Mouse (Mus musculus) retina, embryonic 14.5 days (tissue): ENCODE measurements around the gene Itga3.

ENCODE experiments used
- DNase-seq: peaks from one replicate; pipeline ENCODE4 v3.0.0-alpha.2; 2015; ENCODE audit warnings: low spot score

Gene Itga3

GRCm38 (mm10) chr11:95004136-95004936 is 72.3 kb downstream of the Itga3 start:
- DNase-seq: no peak

GRCm38 (mm10) chr11:95002705-95003104 is 73.9 kb downstream of the Itga3 start:
- DNase-seq: no peak

GRCm38 (mm10) chr11:95001584-95002347 is 74.8 kb downstream of the Itga3 start:
- DNase-seq: no peak

DNA sequence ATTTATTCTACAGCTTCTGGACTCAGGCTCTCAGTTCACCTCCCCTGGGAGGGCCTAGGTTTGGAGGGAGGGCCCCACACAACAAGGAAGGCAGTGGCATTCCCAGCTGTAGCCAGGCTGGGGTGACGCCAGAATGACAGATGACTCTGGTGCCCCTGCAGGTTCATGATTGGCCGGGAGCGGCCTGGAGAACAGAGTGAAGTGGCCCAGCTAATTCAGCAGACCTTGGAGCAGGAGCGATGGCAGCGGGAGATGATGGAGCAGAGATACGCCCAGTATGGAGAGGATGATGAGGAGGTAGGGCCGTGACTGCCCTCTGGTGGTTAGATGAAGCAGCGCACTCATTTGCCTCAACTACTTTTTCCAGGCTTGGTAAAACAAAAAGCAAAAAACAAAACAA is 75.5 kb downstream of the Itga3 start:
- peak; percentile 88 for DNase-seq

DNA sequence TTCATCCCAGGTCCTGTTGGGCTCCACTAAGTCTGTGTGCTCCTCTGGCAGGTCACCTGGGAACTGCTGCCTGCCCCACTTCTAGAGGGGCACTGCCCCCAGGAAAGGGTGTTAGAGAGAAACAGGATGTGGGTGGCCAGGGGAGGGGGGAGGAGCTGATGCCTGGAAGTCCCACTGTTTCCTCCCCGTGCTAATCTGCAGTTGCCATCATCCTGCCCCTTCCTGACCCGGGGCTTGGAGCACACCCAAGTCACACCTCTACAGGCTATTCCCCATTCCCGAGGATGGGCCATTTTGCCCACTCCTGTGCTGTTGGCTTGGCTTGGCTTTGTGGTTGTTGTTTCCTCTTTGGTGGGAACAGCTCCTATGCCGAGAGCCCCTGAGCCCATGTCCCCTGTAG is 76.1 kb downstream of the Itga3 start:
- no peak for DNase-seq

DNA sequence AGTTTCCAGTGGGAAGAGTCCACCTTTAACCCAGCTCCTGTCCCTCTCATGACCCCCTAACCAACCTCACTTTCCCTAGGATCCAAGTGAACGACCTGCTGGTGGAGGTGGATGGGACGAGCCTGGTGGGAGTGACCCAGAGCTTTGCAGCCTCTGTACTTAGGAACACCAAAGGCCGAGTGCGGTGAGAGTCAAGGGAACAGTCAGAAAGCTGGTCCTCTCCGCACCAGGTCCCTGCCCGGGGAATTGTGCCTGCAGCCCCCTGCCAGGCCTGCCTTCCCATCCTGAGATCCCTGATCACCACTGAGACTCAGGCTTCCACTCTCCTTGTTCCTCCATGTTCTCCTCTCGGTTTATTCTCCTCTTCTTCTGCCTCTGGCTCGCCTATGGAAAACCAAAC is 76.5 kb downstream of the Itga3 start:
- DNase-seq: no peak

DNA sequence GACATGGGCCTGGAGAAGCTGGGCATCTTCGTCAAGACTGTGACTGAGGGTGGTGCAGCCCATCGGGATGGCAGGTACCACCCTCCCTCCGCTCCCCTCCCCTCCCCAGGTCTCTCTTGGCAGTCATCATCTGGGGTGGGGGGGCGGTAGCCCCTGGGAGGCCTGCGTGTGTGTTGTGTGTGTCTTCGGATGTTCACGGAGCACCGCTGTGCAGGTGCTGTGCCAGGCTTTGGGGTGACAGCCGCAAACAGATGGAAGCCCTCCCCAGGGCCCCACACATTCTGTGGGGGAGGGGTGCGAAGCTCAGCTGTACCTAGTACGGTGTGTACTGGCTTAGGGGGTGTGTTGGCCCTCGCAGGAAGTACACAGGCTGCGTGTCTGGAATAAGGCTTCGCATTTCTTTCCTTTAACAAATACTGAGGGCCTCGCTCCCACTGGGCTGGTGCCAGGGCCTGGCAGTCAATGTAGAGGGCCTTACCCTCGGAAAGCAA is 78.5 kb downstream of the Itga3 start:
- DNase-seq: no peak

GRCm38 (mm10) chr11:94997596-94997995 is 79.0 kb downstream of the Itga3 start:
- DNase-seq: no peak

DNA sequence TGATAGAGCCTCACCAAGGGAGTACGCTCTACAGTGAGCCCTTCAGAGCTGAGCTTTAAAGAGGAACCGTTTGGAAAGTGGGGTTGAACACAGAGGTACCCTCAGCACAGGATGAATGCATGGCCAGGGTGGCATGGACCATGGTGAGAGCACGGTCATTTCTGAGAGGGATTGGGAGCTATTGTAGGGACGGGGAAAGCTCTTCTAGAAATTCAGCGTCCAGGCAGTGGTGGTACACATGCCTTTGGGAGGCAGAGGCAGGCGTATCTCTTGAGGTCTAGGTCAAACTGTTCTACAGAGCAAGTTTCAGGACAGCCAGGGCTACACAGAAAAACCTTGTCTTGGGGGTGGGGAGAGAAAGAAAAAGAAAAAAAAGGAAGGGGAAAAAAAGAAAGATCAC is 79.6 kb downstream of the Itga3 start:
- DNase-seq: no peak

GRCm38 (mm10) chr11:94996101-94996500 is 80.5 kb downstream of the Itga3 start:
- DNase-seq: no peak

- no peak for DNase-seq
These were observed 81.4 kb downstream of the Itga3 start for GRCm38 (mm10) chr11:94994947-94995772.
